Mouse (Mus musculus) lung, postnatal 4 days (tissue): ENCODE measurements at regions not wholly inside any gene's neighbourhood (a gene's known extent, or its start where the extent isn't known, plus 50 kb on each side); places are given as distances from the start of the nearest gene placed in this dataset.

Experiments
- DNase-seq, 2 experiments: peaks; one replicate each; pipeline ENCODE4 v3.0.0; 2021

GRCm38 (mm10) chr9:42196552-42196951, 67.5 kb downstream of the Sc5d start:
- peak; percentile 59 to 76 for DNase-seq

GRCm38 (mm10) chr9:42196110-42196509, 67.9 kb downstream of the Sc5d start:
- DNase-seq = peak in 1 of 2 experiments; percentile 32

GRCm38 (mm10) chr9:42195651-42196050, 68.4 kb downstream of the Sc5d start:
- peak in 1 of 2 experiments; percentile 37 for DNase-seq

- no peak for DNase-seq
Observed at GRCm38 (mm10) chr9:42194939-42195338, 69.1 kb downstream of the Sc5d start.

GRCm38 (mm10) chr9:42194176-42194575, 69.9 kb downstream of the Sc5d start:
- no peak for DNase-seq

- no peak for DNase-seq
Observed at GRCm38 (mm10) chr9:42192967-42193733, 69.1 kb upstream of the Sorl1 start.

- DNase-seq = peak; percentile 58 to 64
Observed at GRCm38 (mm10) chr9:42187371-42188228, 63.5 kb upstream of the Sorl1 start.

- DNase-seq = no peak
Observed at GRCm38 (mm10) chr9:42184104-42184635, 60.1 kb upstream of the Sorl1 start.

- DNase-seq = peak; percentile 41 to 64
Observed at GRCm38 (mm10) chr9:42183448-42183847, 59.4 kb upstream of the Sorl1 start.

- no peak for DNase-seq
Observed at GRCm38 (mm10) chr9:42182400-42182799, 58.3 kb upstream of the Sorl1 start.

- DNase-seq = peak; percentile 61 to 68
Observed at GRCm38 (mm10) chr9:42180152-42180551, 56.1 kb upstream of the Sorl1 start.

GRCm38 (mm10) chr9:42178759-42179377, 54.8 kb upstream of the Sorl1 start:
- DNase-seq = no peak

GRCm38 (mm10) chr9:42174349-42174955, 50.4 kb upstream of the Sorl1 start:
- DNase-seq = no peak
